Mouse (Mus musculus) limb, embryonic 14.5 days (tissue): ENCODE measurements around the gene Lemd1. TPM values are rescaled to one million over a fixed set of nuclear protein-coding genes. Genes with fewer than 3 reads are reported as not detected.

Experiments
- ATAC-seq: fragments of 200-750 bp; cut with Nextera tagmentation; 2 replicates; pipeline ENCODE4 v1.8.0; 2017; ENCODE audit warnings: low read depth, moderate number of reproducible peaks, moderate TSS enrichment; ENCODE audit not compliant: low FRiP score
- DNase-seq: peaks from one replicate; pipeline ENCODE4 v3.0.0-alpha.2; 2015; ENCODE audit warnings: low spot score
- H3K27ac ChIP-seq: fragments of 300-500 bp; sonication (generic); replicated peaks from 2 replicates; pipeline ENCODE4 v1.5.1; 2014; ENCODE audit warnings: low read depth, mild to moderate bottlenecking, low read length, moderate library complexity, mixed read lengths
- H3K27me3 ChIP-seq: fragments of 300-500 bp; sonication (generic); 2 replicates; pipeline ENCODE4 v1.6.1; 2014; ENCODE audit warnings: low read length, mixed read lengths; ENCODE audit not compliant: control insufficient read depth, insufficient read depth
- H3K36me3 ChIP-seq: fragments of 300-500 bp; sonication (generic); 2 replicates; pipeline ENCODE4 v1.6.1; 2014; ENCODE audit warnings: mild to moderate bottlenecking, low read length, moderate library complexity, mixed read lengths; ENCODE audit not compliant: control insufficient read depth, insufficient read depth
- H3K4me1 ChIP-seq: fragments of 300-500 bp; sonication (generic); 2 replicates; pipeline ENCODE4 v1.6.1; 2014; ENCODE audit warnings: antibody characterized with exemption, low read length, mixed read lengths; ENCODE audit not compliant: control insufficient read depth, insufficient read depth
- H3K4me2 ChIP-seq: fragments of 300-500 bp; sonication (generic); replicated peaks from 2 replicates; pipeline ENCODE4 v1.6.1; 2014; ENCODE audit warnings: low read depth, mild to moderate bottlenecking, low read length, moderate library complexity; ENCODE audit not compliant: severe bottlenecking
- H3K4me3 ChIP-seq: fragments of 300-500 bp; sonication (generic); replicated peaks from 2 replicates; pipeline ENCODE4 v1.5.1; 2014; ENCODE audit warnings: low read length
- H3K9ac ChIP-seq: fragments of 300-500 bp; sonication (generic); 2 replicates; pipeline ENCODE4 v1.6.1; 2014; ENCODE audit warnings: mild to moderate bottlenecking, low read depth, low read length, moderate library complexity; ENCODE audit not compliant: severe bottlenecking
- H3K9me3 ChIP-seq: fragments of 300-500 bp; sonication (generic); 2 replicates; pipeline ENCODE4 v1.6.1; 2016; ENCODE audit warnings: low read length; ENCODE audit not compliant: control insufficient read depth
- POLR2A ChIP-seq: fragments of 200-500 bp; IDR thresholded peaks from 2 replicates; pipeline ENCODE4 v1.8.0; 2012; ENCODE audit warnings: inconsistent platforms, mild to moderate bottlenecking, moderate library complexity, borderline replicate concordance; ENCODE audit not compliant: insufficient read depth, insufficient read length; ENCODE audit errors: extremely low read depth
- WGBS: fragments of 180-500 bp; shearing (Covaris S2); extraction: QIAGEN DNeasy Blood & Tissue Kit; methylation state at CpG from one replicate; pipeline ENCODE4 v1.1.7; 2014; 5-methylcytosine and 5-hydroxymethylcytosine counted together
- polyA plus RNA-seq, 2 experiments: library from polyadenylated mRNA; depleted of rRNA in 1 of 2; stranded (reverse) in 1 of 2; unstranded in 1 of 2; fragments of >200 nt; fragmentation: Nextera tagmentation in 1 of 2; extraction: Ambion mirVana in 1 of 2; gene quantifications; 2 replicates each; pipeline versions ENCODE4 v1.2.1 to v1.2.3; 2012 to 2014

The Lemd1 gene
- polyA plus RNA-seq, 2 experiments = 0.91 to 0.94 TPM

DNA sequence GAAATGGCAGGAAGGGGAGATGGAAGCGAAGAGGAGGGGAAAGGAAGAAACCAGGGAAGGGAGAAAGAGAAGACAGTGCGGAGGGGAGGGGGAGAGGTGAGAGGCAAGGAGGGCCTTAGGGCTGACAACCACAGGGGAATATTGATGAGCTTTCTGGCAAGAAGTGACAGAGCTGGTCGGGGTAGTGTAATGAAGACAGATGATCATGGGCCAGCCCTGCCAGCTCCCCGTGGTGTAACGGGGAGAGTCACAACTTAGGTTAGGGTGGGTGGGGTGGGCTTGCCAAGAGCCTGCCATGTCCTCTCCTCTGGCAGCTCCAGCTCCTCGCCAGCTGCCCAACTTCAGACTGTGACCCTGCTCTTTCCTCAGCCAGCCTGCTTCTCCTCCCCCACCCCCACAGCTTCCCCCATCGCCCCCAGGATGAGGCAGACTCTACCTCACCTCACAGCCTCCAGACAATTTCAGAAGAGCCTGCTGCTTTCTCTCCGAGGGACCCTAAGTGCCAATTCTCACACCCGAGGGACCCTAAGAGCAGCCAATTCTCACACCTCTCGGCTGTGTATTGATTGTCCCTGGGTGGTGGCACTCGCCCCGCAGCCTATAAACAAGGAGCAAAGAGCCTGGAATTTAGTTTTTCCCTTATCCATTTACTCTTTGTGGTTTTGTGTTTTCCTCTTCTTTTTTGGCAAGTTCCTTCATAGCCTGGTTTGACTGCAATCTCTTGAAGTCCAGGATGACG lies 26.3 kb upstream of the Lemd1 start:
- DNase-seq = no peak
- H3K36me3 ChIP-seq = no peaks in the 10 kb centered on the region
- no peak overlapping the region for H3K4me3 ChIP-seq
- no peak overlapping the region for H3K4me2 ChIP-seq
- no peak for ATAC-seq
- H3K9me3 ChIP-seq = no peaks in the 10 kb centered on the region
- H3K27ac ChIP-seq = no peak overlapping the region
- no peaks in the 10 kb centered on the region for H3K27me3 ChIP-seq
- WGBS = 12% methylated on average over 11 of the region's 13 CpGs
- 0 out of 2 replicates have a peak, but pooled peaks cover 2% of the 10 kb centered on the region for H3K4me1 ChIP-seq
- no peak for TF ChIP-seq POLR2A
- H3K9ac ChIP-seq = no peak overlapping the region

DNA sequence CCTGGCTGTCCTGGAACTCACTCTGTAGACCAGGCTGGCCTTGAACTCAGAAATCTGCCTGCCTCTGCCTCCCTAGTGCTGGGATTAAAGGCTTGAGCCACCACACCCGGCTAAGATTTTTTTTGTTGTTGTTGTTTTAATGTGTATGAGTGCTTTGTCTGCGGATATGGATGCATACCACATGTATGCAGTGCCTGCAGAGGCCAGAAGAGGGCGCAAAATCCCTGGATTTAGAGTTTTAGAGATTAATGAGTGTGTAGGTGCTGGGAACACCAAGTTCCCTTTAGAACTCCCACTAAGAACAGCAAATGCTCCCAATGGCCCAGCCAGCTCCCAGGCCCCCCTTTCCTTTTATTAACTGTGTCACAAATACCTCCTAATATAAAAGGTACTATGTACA lies 25.4 kb upstream of the Lemd1 start:
- Histone ChIP-seq H3K9me3 (no peaks in the 10 kb centered on the region), H3K27me3 (no peaks in the 10 kb centered on the region), H3K36me3 (no peaks in the 10 kb centered on the region), H3K4me1 (0 out of 2 replicates have a peak, but pooled peaks cover 2% of the 10 kb centered on the region), H3K4me2 (no peak overlapping the region), H3K9ac (no peak overlapping the region), H3K27ac (no peak overlapping the region), H3K4me3 (no peak overlapping the region)
- no peak for ATAC-seq
- no peak for DNase-seq
- 74% methylated on average over 3 of the region's 3 CpGs for WGBS
- no peak for TF ChIP-seq POLR2A

DNA sequence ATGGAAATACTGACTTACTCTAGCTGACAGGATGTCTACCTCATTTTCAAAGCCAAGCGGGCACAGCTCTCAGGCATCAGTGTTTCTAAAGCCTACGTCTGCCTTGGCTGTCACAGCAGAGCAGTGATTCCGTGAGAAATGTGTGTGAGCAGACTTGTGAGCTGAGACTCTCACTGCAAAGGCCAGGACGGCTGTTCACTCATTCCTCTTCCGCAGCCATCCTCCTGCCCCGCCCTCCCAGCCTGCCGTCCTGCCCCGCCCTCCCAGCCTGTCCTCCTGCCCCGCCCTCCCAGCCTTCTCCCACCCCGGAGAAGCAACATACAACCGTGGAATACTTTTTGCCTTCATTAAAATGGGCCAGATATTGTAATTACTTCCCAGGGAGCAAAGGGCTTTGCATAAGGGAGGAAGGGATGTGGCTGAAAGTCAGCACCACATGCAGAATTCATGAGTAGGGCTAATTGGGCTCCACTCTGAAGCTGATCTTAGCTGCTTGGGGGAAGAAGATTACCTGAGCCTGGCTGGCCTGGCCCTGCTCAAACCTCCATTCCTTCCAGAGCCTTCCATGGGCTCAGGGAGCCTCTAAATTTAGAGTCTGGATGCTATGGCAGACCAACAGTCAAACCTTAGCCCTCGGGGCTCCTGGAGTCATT lies 23.0 kb upstream of the Lemd1 start:
- WGBS = 10% methylated on average over 12 of the region's 12 CpGs
- Histone ChIP-seq H3K4me3 (no peak overlapping the region), H3K27me3 (no peaks in the 10 kb centered on the region), H3K9ac (no peak overlapping the region), H3K27ac (no peak overlapping the region), H3K36me3 (no peaks in the 10 kb centered on the region), H3K9me3 (no peaks in the 10 kb centered on the region), H3K4me1 (0 out of 2 replicates have a peak, but pooled peaks cover 2% of the 10 kb centered on the region), H3K4me2 (peak overlapping the region; percentile 19; the same call in 1 of the 2 replicates)
- DNase-seq = no peak
- TF ChIP-seq POLR2A = no peak
- ATAC-seq = peak; percentile 57; the same call in 1 of the 2 replicates

DNA sequence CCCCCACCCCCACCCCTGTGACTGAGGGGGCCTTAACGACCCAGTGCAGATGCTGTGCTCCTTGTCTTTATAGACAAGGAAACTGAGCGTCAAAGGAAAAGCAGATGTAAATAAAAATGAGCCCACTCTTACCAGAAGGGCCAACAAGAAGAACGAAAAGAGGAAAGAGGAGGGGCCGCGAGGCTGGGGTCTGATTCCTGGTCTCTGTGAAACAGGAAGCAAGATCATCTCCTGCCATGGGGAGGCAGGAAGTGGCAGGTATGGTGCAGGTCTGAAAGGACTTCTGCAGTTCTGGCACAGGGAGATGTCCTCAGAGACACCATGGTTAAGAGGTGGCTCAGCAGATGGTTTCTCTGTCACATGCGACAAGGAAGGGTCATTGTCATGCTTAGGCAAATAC lies 20.5 kb upstream of the Lemd1 start:
- 35% methylated on average over 6 of the region's 6 CpGs for WGBS
- no peak overlapping the region for H3K4me2 ChIP-seq
- ATAC-seq (no peak), DNase-seq (no peak)
- no peak for TF ChIP-seq POLR2A
- no peak overlapping the region for H3K4me3 ChIP-seq
- H3K9ac ChIP-seq = no peak overlapping the region
- H3K36me3 ChIP-seq = no peaks in the 10 kb centered on the region
- 0 out of 2 replicates have a peak, but pooled peaks cover 2% of the 10 kb centered on the region for H3K4me1 ChIP-seq
- no peaks in the 10 kb centered on the region for H3K27me3 ChIP-seq
- no peaks in the 10 kb centered on the region for H3K9me3 ChIP-seq
- H3K27ac ChIP-seq = no peak overlapping the region

DNA sequence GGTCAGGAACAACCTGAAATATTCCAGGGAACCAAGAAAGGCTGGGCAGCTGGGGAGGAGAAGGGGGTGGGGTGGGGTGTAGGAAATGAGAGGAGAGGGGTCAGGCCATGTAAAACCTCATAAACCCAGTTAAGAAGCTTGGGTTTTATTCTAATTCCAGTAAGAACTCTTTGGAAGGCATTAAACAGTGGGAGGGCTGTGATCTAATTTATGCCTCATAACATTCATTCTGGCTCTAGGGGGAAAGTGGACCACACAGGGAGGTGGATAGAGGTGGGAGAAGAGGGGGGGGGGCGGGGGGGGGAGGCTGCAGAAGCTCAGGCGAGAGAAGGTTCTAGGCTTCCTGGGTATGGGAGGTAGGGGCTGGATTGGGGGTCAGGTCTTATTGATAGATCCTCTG lies 19.6 kb upstream of the Lemd1 start:
- no peak for TF ChIP-seq POLR2A
- ATAC-seq (no peak), DNase-seq (no peak)
- Histone ChIP-seq H3K9me3 (no peaks in the 10 kb centered on the region), H3K27ac (no peak overlapping the region), H3K4me3 (no peak overlapping the region), H3K4me1 (0 out of 2 replicates have a peak, but pooled peaks cover 2% of the 10 kb centered on the region), H3K4me2 (no peak overlapping the region), H3K36me3 (no peaks in the 10 kb centered on the region), H3K27me3 (no peaks in the 10 kb centered on the region), H3K9ac (no peak overlapping the region)
- WGBS = 0% methylated on average over 1 of the region's 2 CpGs
